Mouse (Mus musculus) neural tube, embryonic 14.5 days (tissue): Measurements from ENCODE around the gene Mup8. TPM values are rescaled to one million over a fixed set of nuclear protein-coding genes. Genes with fewer than 3 reads are reported as not detected.
"Not testable (repeated sequence)": the region's sequence is repeated elsewhere in the genome, so short reads cannot be mapped to it uniquely, and the experiment has no call there.

ENCODE experiments used
- ATAC-seq: fragments of 200-750 bp; cut with Nextera tagmentation; 2 replicates; pipeline ENCODE4 v1.8.0; 2017; ENCODE audit warnings: low read depth, mild to moderate bottlenecking, moderate TSS enrichment, moderate library complexity
- H3K27ac ChIP-seq: fragments of 300-500 bp; sonication (generic); 2 replicates; pipeline ENCODE4 v1.5.1; 2014; ENCODE audit warnings: low read depth, mild to moderate bottlenecking, control low read depth, low read length, moderate library complexity, mixed read lengths
- H3K27me3 ChIP-seq: fragments of 300-500 bp; sonication (generic); 2 replicates; pipeline ENCODE4 v1.6.1; 2014; ENCODE audit warnings: low read length; ENCODE audit not compliant: control insufficient read depth, insufficient read depth
- H3K36me3 ChIP-seq: fragments of 300-500 bp; sonication (generic); 2 replicates; pipeline ENCODE4 v1.6.1; 2014; ENCODE audit warnings: low read length, mixed read lengths; ENCODE audit not compliant: control insufficient read depth, insufficient read depth
- H3K4me1 ChIP-seq: fragments of 300-500 bp; sonication (generic); 2 replicates; pipeline ENCODE4 v1.6.1; 2014; ENCODE audit warnings: low read length; ENCODE audit not compliant: control insufficient read depth, insufficient read depth
- H3K4me2 ChIP-seq: fragments of 300-500 bp; sonication (generic); 2 replicates; pipeline ENCODE4 v1.6.1; 2014; ENCODE audit warnings: mild to moderate bottlenecking, low read depth, low read length, control low read depth
- H3K4me3 ChIP-seq: fragments of 300-500 bp; sonication (generic); 2 replicates; pipeline ENCODE4 v1.5.1; 2014; ENCODE audit warnings: low read depth, low read length, control low read depth, mixed read lengths
- H3K9ac ChIP-seq: fragments of 300-500 bp; sonication (generic); replicated peaks from 2 replicates; pipeline ENCODE4 v1.6.1; 2014; ENCODE audit warnings: low read depth, mild to moderate bottlenecking, control low read depth, low read length, mixed read lengths
- H3K9me3 ChIP-seq: fragments of 300-500 bp; sonication (generic); 2 replicates; pipeline ENCODE4 v1.6.1; 2016; ENCODE audit warnings: low read length; ENCODE audit not compliant: control insufficient read depth
- WGBS: fragments of 180-500 bp; shearing (Covaris S2); extraction: QIAGEN DNeasy Blood & Tissue Kit; methylation state at CpG from one replicate; pipeline ENCODE4 v1.1.7; 2014; 5-methylcytosine and 5-hydroxymethylcytosine counted together
- polyA plus RNA-seq: library from polyadenylated mRNA; unstranded; fragments of >200 nt; fragmentation: Nextera tagmentation; extraction: Ambion mirVana; gene quantifications from 2 replicates; pipeline ENCODE4 v1.2.1, GENCODE M21; 2014

Gene Mup8
- polyA plus RNA-seq: not detected in 2 replicates

DNA sequence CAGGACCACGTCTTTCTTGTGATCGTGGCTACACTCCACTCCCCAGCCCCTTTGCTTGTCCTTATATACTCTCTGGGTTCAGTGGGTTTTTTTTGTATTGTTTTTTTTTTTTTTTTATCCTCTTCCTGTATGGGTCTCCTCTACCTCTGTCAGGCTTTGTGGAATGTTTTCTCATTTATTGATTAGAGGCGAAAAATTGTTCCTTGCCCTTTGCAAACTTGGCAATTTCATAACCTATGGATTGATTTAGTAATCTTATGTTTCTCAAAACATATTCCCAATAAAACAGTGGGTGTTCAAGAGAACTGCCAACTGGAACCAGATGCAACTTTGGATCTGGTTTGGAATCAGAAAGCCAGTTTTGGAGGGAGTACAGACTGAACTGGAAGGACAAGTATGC is at the start of gene Mup8:
TSS of gene Mup8 (minus strand) at position 101 of the 400 bp plus-strand sequence.
- WGBS: 100% methylated on average over 3 of the region's 3 CpGs
- not testable (repeated sequence) for ATAC-seq, H3K9me3 ChIP-seq, H3K27ac ChIP-seq, H3K4me2 ChIP-seq, H3K4me3 ChIP-seq, H3K27me3 ChIP-seq, H3K4me1 ChIP-seq, H3K36me3 ChIP-seq, H3K9ac ChIP-seq

DNA sequence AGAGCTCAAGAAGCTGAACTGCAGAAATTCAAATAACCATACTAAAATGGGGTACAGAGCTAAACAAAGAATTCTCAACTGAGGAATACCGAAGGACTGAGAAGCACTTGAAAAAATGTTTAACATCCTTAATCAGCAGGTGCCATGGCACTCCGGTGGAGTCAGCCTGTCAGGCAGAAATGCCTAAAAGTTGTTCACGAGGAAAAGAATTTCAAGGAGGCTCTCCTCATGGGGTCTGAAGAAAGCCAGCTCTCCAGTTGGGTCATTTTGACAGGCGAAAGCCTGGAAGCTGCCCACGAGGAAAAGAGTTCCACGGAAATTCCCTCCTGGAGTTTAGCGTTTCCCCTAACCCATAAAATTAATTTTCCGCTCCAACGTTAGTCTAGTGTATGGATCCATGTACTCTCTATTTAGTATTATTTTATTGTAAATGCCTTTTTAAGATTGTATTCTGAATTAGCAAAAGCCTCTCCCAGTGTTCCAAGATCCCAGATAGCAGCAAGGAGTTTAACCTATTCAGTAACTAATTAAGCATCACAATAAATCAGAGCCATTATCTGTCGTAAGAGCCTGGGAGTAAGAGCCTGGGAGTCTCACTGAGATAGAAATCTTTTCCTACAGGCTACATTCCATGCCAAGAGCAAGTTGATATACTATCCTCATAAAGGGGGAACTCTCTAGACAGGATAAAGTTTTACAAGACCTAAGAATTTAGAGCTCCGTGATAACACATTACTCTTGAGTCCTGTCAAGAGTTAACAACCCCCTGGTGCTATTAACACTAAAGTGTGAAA is 43.8 kb upstream of the Mup8 start:
- not testable (repeated sequence) for H3K4me2 ChIP-seq, H3K27ac ChIP-seq, H3K9ac ChIP-seq, H3K27me3 ChIP-seq, H3K36me3 ChIP-seq, H3K4me1 ChIP-seq, H3K4me3 ChIP-seq, H3K9me3 ChIP-seq
- WGBS: 68% methylated on average over 11 of the region's 11 CpGs
- peak; percentile 63; the same call in 1 of the 2 replicates for ATAC-seq

DNA sequence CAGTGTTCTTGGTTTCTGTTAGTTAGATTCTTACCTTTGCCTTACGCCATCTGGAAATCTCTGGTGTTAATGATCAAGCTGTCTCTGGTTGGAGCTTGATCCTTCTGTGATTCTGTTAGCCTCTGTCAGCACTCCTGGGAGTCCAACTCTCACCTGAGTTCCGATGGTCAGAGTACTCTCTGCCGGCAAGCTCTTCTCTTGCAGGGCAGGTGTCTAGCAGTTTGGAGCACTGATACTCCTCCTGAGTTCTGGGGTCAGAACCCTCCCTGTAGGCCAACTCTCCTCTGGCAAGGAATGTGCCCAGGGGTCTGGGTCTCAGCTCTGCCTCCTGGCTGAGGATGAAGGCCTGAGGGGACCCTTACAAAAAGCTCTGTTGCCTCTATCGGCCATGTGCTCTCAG is 40.3 kb upstream of the Mup8 start:
- not testable (repeated sequence) for H3K36me3 ChIP-seq, H3K9ac ChIP-seq, H3K4me1 ChIP-seq, ATAC-seq, H3K4me2 ChIP-seq, H3K4me3 ChIP-seq, H3K27ac ChIP-seq, H3K9me3 ChIP-seq, H3K27me3 ChIP-seq
- WGBS: 97% methylated on average over 3 of the region's 4 CpGs

Other genes starting within 250 kb of the Mup8 start
- not detected in 2 replicates for gene Mup7, start 152.1 kb downstream of the Mup8 start, polyA plus RNA-seq
- not detected in 2 replicates for gene Mup2, start 68.3 kb downstream of the Mup8 start, polyA plus RNA-seq
- not detected in 2 replicates for gene Mup9, start 199.4 kb upstream of the Mup8 start, polyA plus RNA-seq